Mouse (Mus musculus): ENCODE measurements at regions not wholly inside any gene's neighbourhood (a gene's known extent, or its start where the extent isn't known, plus 50 kb on each side); places are given as distances from the start of the nearest gene placed in this dataset.

DNA sequence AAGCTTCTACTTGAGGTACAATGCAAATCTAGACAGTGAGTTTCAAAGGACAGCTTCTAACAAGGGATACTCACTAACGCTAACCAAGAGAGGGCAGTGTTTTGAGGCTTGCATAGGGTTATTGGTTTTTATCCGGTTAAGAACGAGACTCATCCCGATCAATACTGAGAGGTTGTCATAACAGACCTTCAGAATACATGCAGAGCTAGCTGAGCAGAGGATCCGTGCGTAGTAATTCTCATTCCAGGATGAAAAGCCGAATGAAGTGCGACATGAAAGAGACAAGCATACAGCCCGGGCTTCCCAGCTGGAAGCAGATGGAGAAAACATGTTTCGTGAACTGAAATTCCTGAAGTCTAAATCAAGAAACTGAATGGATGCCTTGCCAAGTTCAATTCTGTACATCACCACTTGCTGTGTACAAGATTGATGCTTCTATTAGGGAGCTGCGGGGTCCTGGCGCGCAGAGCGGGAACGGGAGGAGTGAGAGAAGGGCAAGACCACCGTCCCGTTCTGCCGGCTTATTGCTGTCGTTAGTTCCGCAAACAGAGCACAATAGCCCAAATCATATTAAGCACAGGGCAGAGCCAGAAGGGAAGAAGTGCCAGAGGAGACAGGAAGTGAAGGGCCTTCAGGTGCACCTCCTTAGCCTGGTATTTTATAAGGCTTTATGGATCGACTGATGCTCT is 65.4 kb upstream of the Tes start:
- DNase-seq (ENCODE audit: low read depth, low spot score) = no peak
- H3K4me1 ChIP-seq (ENCODE audit: control insufficient read depth in 2 of 2, insufficient read depth in 2 of 2, low read length in 2 of 2, poor library complexity in 1 of 2) = no peaks in the 10 kb centered on the region
- no peak overlapping the region for H3K4me3 ChIP-seq (ENCODE audit: insufficient read depth in 1 of 2, low read depth in 1 of 2, low read length in 2 of 2, poor library complexity in 1 of 2, severe bottlenecking in 1 of 2)
- no peak overlapping the region for H3K27ac ChIP-seq (ENCODE audit: insufficient read depth, low read depth, low read length, poor library complexity, severe bottlenecking)
- H3K36me3 ChIP-seq (ENCODE audit: control insufficient read depth, insufficient read depth, low read length, poor library complexity, severe bottlenecking) = no peaks in the 10 kb centered on the region
- in situ Hi-C loops (cut with MboI; ENCODE audit: low sequenced_read_pairs in 2 of 2, unreplicated experiment in 2 of 2) = no loop called here
- H3K9me3 ChIP-seq (ENCODE audit: control insufficient read depth, insufficient read depth, low read depth, low read length) = no peaks in the 10 kb centered on the region
- no peak for TF ChIP-seq HCFC1 (IDR thresholded peaks at IDR 0.05; ENCODE audit: borderline replicate concordance, insufficient read depth, low read length)
- TF ChIP-seq ZC3H11A (IDR thresholded peaks at IDR 0.05; ENCODE audit: borderline replicate concordance, low read depth, low read length) = no peak
- no peak for TF ChIP-seq MAFK (IDR thresholded peaks at IDR 0.05; ENCODE audit: insufficient read depth, low read depth, low read length)
- no peak for TF ChIP-seq ZNF384 (IDR thresholded peaks at IDR 0.05; ENCODE audit: low read depth, low read length)
- TF ChIP-seq CHD2 (IDR thresholded peaks at IDR 0.05; ENCODE audit: low read depth, low read length) = no peak
- H3K9ac ChIP-seq (ENCODE audit: insufficient read depth, low read depth, low read length, poor library complexity, severe bottlenecking) = no peak overlapping the region

DNA sequence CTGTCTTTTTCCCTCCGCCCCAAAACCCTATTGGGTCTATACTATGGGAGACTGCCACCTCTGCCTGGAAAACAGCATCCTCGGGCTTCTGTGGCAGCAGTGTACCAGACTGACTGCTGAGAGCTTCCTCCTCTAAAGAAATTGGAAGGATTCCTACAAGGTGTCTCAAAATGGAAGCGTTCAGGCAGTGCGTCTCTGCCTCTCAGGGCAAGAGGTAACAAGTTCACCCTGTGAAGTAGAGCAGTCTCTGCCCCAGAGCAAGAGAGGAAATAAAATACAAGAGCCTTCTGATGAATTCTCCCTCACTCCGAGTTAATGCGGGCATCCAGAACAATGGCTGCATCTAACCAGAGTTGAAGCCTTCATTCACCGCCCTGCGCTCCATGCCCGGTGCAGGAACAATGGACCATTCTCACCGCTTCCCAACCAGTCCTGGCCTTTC is 69.4 kb upstream of the Tes start:
- in situ Hi-C loops (cut with MboI; ENCODE audit: low sequenced_read_pairs in 2 of 2, unreplicated experiment in 2 of 2) = no loop called here
- no peak for DNase-seq (ENCODE audit: low read depth, low spot score)
- Histone ChIP-seq H3K9ac (ENCODE audit: insufficient read depth, low read depth, low read length, poor library complexity, severe bottlenecking) (no peak overlapping the region), H3K4me1 (ENCODE audit: control insufficient read depth in 2 of 2, insufficient read depth in 2 of 2, low read length in 2 of 2, poor library complexity in 1 of 2) (no peaks in the 10 kb centered on the region), H3K4me3 (ENCODE audit: insufficient read depth in 1 of 2, low read depth in 1 of 2, low read length in 2 of 2, poor library complexity in 1 of 2, severe bottlenecking in 1 of 2) (no peak overlapping the region), H3K9me3 (ENCODE audit: control insufficient read depth, insufficient read depth, low read depth, low read length) (no peaks in the 10 kb centered on the region), H3K27ac (ENCODE audit: insufficient read depth, low read depth, low read length, poor library complexity, severe bottlenecking) (no peak overlapping the region), H3K36me3 (ENCODE audit: control insufficient read depth, insufficient read depth, low read length, poor library complexity, severe bottlenecking) (no peaks in the 10 kb centered on the region)
- TF ChIP-seq HCFC1 (IDR thresholded peaks at IDR 0.05; ENCODE audit: borderline replicate concordance, insufficient read depth, low read length) = no peak
- TF ChIP-seq MAFK (IDR thresholded peaks at IDR 0.05; ENCODE audit: insufficient read depth, low read depth, low read length) = no peak

DNA sequence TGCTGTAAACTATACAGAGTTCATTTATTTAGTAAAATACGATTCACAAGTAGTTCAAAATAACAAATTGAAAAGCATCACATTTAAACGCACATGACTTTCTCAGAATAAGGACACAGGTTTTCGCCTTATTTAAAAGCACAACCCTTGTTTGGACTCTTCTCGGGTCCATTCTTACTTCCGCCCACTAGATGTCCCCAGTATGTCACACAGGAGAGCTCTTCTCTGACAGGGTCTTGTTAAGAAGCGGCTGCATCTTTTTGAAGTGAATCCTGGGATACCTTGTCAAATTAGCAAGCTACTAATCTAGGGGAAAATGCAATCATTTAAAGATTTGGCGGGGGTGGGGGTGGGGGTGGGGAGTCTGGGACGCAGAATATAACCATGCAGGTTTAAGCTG is 70.2 kb upstream of the Tes start:
- DNase-seq (ENCODE audit: low read depth, low spot score) = peak; percentile 28
- Histone ChIP-seq H3K9ac (ENCODE audit: insufficient read depth, low read depth, low read length, poor library complexity, severe bottlenecking) (no peak overlapping the region), H3K4me3 (ENCODE audit: insufficient read depth in 1 of 2, low read depth in 1 of 2, low read length in 2 of 2, poor library complexity in 1 of 2, severe bottlenecking in 1 of 2) (no peak overlapping the region), H3K36me3 (ENCODE audit: control insufficient read depth, insufficient read depth, low read length, poor library complexity, severe bottlenecking) (no peaks in the 10 kb centered on the region), H3K4me1 (ENCODE audit: control insufficient read depth in 2 of 2, insufficient read depth in 2 of 2, low read length in 2 of 2, poor library complexity in 1 of 2) (no peaks in the 10 kb centered on the region), H3K27ac (ENCODE audit: insufficient read depth, low read depth, low read length, poor library complexity, severe bottlenecking) (no peak overlapping the region), H3K9me3 (ENCODE audit: control insufficient read depth, insufficient read depth, low read depth, low read length) (no peaks in the 10 kb centered on the region)
- TF ChIP-seq ZC3H11A (IDR thresholded peaks at IDR 0.05; ENCODE audit: borderline replicate concordance, low read depth, low read length) = no peak
- no peak for TF ChIP-seq CHD2 (IDR thresholded peaks at IDR 0.05; ENCODE audit: low read depth, low read length)
- no peak for TF ChIP-seq MAFK (IDR thresholded peaks at IDR 0.05; ENCODE audit: insufficient read depth, low read depth, low read length)
- TF ChIP-seq HCFC1 (IDR thresholded peaks at IDR 0.05; ENCODE audit: borderline replicate concordance, insufficient read depth, low read length) = no peak
- no peak for TF ChIP-seq ZNF384 (IDR thresholded peaks at IDR 0.05; ENCODE audit: low read depth, low read length)
- in situ Hi-C loops (cut with MboI; ENCODE audit: low sequenced_read_pairs in 2 of 2, unreplicated experiment in 2 of 2) = no loop called here

DNA sequence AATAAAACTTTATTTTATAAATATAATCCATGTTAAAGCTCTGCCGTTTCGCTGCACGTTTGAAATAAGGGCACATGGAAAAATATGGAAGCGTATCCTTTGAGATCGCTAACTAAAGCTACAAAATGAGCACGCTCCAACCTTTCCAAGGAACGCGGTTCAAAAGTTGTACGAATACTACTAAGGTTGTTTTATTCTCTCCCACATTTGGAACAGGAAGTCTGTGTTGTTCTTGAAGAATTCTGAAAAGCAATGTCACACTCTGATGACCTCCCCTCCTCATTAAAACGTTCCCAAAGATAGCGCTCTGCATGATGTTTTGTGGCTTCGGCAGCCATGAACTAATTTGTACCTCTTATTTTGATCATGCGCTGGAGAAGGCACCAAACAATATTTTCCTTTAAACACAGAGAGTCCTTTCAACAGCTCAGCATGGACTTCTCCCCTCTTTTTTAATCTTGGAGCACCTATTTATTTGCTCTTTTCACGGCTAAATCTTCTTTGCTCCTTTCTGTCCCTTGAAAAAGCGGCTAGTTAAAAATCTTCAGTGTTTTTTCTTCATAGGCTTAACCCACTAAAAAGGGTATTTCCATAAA is 72.9 kb upstream of the Tes start:
- H3K36me3 ChIP-seq (ENCODE audit: control insufficient read depth, insufficient read depth, low read length, poor library complexity, severe bottlenecking) = no peaks in the 10 kb centered on the region
- no peak overlapping the region for H3K9ac ChIP-seq (ENCODE audit: insufficient read depth, low read depth, low read length, poor library complexity, severe bottlenecking)
- TF ChIP-seq ZNF384 (IDR thresholded peaks at IDR 0.05; ENCODE audit: low read depth, low read length) = no peak
- no peaks in the 10 kb centered on the region for H3K9me3 ChIP-seq (ENCODE audit: control insufficient read depth, insufficient read depth, low read depth, low read length)
- no peak overlapping the region for H3K27ac ChIP-seq (ENCODE audit: insufficient read depth, low read depth, low read length, poor library complexity, severe bottlenecking)
- DNase-seq (ENCODE audit: low read depth, low spot score) = no peak
- no peaks in the 10 kb centered on the region for H3K4me1 ChIP-seq (ENCODE audit: control insufficient read depth in 2 of 2, insufficient read depth in 2 of 2, low read length in 2 of 2, poor library complexity in 1 of 2)
- in situ Hi-C loops (cut with MboI; ENCODE audit: low sequenced_read_pairs in 2 of 2, unreplicated experiment in 2 of 2) = no loop called here
- H3K4me3 ChIP-seq (ENCODE audit: insufficient read depth in 1 of 2, low read depth in 1 of 2, low read length in 2 of 2, poor library complexity in 1 of 2, severe bottlenecking in 1 of 2) = no peak overlapping the region

DNA sequence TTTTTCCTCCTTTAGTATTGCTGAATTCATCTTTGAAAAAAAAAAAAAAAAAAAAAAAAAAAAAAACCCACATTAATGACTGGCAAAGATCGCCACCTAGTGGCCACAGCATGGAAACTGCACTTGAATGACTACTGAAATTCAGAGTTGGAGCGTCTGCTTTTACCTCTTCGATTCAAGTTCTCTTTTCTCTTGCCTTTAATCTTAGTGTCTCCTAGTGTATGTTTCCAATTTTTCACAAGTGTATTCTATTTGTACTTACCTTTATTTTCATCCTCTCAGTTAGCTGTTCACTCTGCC is 79.9 kb upstream of the Tfec start:
- Histone ChIP-seq H3K4me3 (ENCODE audit: insufficient read depth in 1 of 2, low read depth in 1 of 2, low read length in 2 of 2, poor library complexity in 1 of 2, severe bottlenecking in 1 of 2) (no peak overlapping the region), H3K4me1 (ENCODE audit: control insufficient read depth in 2 of 2, insufficient read depth in 2 of 2, low read length in 2 of 2, poor library complexity in 1 of 2) (no peaks in the 10 kb centered on the region), H3K36me3 (ENCODE audit: control insufficient read depth, insufficient read depth, low read length, poor library complexity, severe bottlenecking) (no peaks in the 10 kb centered on the region), H3K9ac (ENCODE audit: insufficient read depth, low read depth, low read length, poor library complexity, severe bottlenecking) (no peak overlapping the region), H3K9me3 (ENCODE audit: control insufficient read depth, insufficient read depth, low read depth, low read length) (no peaks in the 10 kb centered on the region), H3K27ac (ENCODE audit: insufficient read depth, low read depth, low read length, poor library complexity, severe bottlenecking) (no peak overlapping the region)
- peak; percentile 21 for DNase-seq (ENCODE audit: low read depth, low spot score)
- TF ChIP-seq CHD2 (IDR thresholded peaks at IDR 0.05; ENCODE audit: low read depth, low read length) (no peak), HCFC1 (IDR thresholded peaks at IDR 0.05; ENCODE audit: borderline replicate concordance, insufficient read depth, low read length) (no peak), ZNF384 (IDR thresholded peaks at IDR 0.05; ENCODE audit: low read depth, low read length) (peak; percentile 99), ZC3H11A (IDR thresholded peaks at IDR 0.05; ENCODE audit: borderline replicate concordance, low read depth, low read length) (peak; percentile 33; the same call in 1 of the 2 replicates), MAFK (IDR thresholded peaks at IDR 0.05; ENCODE audit: insufficient read depth, low read depth, low read length) (peak; percentile 11; the same call in 1 of the 2 replicates)
- in situ Hi-C loops (cut with MboI; ENCODE audit: low sequenced_read_pairs in 2 of 2, unreplicated experiment in 2 of 2) = no loop called here
